Mouse (Mus musculus) liver, adult 2 months (tissue): Measurements from ENCODE around the gene Map3k5.

Experiments used
- CTCF ChIP-seq: fragments of 200-500 bp; IDR thresholded peaks from 2 replicates; pipeline ENCODE4 v1.5.1; 2011; ENCODE audit warnings: low read depth, low read length, control low read depth
- POLR2A ChIP-seq: fragments of 200-500 bp; IDR thresholded peaks from 2 replicates; pipeline ENCODE4 v1.6.1; 2011; ENCODE audit warnings: low read length, control low read depth; ENCODE audit not compliant: insufficient read depth; ENCODE audit errors: extremely low read depth

DNA sequence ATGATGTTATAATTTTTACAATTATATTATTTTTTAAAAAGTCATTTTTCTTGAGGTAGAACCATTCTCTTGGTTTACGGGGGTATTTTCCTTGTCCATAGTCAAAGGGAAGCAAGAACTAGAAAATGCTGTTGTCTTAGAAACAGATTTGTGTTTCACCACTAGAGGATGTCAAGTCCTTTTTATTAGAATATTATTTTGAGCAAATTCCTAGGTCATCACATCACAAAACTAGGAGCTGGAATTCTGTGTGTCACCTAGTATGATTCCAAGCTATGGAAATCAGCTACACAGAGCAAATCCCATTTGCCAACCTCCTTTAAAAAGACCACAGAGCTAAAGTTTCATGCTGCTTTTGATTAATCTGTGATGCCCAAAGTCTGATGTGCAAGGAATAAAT lies 217.9 kb downstream of the Map3k5 start:
- TF ChIP-seq CTCF (no peak), POLR2A (no peak)
